Mouse (Mus musculus) stomach, postnatal 0 days (tissue): ENCODE data around the gene Rnf152.

Experiments
- CTCF ChIP-seq: IDR thresholded peaks from 2 replicates; pipeline ENCODE4 v1.5.1; 2016; ENCODE audit warnings: antibody characterized with exemption, low read depth, mild to moderate bottlenecking, moderate library complexity
- EP300 ChIP-seq: optimal IDR thresholded peaks from 2 replicates; pipeline ENCODE3; 2016; ENCODE audit warnings: antibody characterized with exemption

DNA sequence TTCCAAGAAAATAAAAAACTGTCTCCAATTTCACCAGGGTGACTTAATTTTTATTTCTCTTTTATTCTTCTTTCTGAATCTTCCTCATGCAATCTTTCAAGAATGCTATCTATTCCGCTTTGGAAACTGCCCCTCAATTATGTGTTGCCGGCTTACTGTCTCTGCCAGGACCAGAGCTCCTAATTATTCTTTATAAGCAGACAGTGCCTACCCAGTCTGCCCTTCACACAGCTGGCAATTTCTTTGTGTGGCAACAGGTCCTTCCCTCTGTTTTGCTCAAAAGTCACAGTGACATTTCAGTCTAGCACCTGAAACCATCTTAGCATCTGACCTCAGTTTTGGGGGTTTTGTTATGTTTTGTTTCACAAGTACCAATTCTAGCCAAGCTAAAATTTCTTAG, 109.9 kb downstream of the Rnf152 start:
- TF ChIP-seq CTCF (no peak), EP300 (no peak)
